Mouse (Mus musculus): Measurements from ENCODE around the gene Rtp4. TPM values are rescaled to one million over a fixed set of nuclear protein-coding genes. Genes with fewer than 3 reads are reported as not detected.

Rtp4 gene
- total RNA-seq (2022) = 1 to 10 TPM in 2 of 4 experiments, under 1 TPM in 2; 0.75 to 1.4 (median 1.1) TPM

DNA sequence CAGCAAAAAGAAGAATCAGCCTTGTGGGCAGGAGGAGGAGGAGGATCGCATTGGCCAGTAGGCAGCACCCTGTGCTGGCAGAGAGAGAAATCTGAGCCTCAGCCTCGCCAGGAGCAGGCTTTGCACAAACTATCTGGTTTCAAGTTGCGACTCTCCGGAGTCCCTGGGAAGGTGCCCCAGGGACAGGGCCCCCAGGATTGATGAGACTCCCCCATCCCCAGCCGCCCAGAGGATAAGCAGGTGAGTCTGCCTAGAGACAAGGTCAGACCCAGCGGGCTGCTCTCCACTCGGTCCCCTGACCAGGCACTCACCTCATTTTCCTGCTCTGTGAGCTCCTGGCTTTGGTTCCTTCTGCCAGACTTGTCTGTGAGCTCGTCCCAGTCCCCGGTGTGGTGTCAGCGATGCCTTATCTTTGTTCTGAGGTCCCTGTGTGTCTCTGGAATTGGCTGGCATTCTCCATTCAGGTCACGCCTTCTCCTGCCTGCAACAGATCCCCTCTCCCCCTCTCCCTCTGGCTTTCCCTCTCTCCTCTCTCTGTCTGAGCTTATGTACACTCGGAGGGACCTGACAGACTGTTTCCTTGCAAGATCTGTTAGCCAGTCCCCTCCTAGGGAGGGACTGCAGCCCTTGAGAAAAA, at the start of gene Rtp4, which contains the start of gene Masp1:
TSS of gene Rtp4 (plus strand) at position 57 of the 637 bp plus-strand sequence.
TSS of gene Masp1 (minus strand) at position 581 of the 637 bp plus-strand sequence.
- peak in 1 of 2 experiments; percentile 62 for DNase-seq (ENCODE audit: low spot score in 2 of 2)

DNA sequence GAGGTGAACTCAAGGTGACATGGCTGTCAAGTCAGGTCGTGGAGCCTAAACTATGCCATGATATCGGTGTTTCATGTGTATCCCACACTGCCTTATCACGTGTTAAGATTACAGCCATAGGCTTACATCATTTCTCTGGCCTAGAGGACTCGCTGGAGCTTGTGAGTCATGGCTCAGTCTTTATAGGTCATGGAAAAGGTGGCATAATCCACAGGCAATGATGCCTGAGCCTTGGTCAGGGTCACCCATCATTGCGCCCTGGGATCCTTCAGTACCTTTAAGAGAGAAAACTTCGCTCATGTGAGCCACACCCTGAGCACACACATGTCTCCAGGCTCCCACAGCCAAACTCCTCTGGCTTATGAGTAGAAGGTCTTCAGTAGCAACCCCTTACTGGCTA, 48.5 kb upstream of the Rtp4 start:
- no peak for DNase-seq (ENCODE audit: low spot score in 2 of 2)

DNA sequence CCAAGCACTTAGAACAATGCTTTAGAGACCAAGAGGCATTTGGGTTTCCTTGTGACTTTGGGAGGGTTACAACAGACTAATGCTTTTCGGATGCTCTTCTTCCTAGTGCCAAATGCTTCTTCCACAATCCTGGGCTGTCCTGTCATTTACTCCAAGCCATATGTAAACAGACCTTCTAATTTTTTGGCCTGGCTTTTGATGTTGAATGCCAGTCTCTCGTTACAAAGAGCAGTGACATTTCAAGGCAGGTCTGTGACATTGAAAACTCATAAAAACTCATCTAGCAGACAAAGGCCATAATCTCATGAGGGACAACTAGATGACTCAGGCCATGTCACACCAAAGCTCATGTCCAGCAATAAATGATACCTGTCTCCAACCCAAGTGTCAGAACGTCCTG, 48.0 kb upstream of the Rtp4 start:
- no peak for DNase-seq (ENCODE audit: low spot score in 2 of 2)

DNA sequence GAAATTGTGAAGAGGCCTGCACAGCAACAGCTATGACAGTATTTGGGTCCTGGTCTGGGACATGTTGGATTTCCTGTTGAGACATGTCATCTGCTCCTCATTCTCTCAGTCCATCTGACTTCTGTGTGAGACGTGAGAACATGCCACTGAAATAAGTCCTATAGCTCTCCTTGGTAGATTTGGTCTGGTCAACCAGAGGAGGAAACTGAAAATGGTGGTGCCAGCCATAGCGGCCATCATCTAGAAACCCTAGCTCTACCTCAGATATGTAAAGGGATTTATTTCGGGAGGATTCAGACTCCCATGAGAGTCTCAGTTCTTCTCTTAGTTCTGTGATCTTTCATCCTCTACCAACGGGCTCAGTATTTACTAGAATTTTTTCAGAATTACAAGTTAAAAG, 44.4 kb upstream of the Rtp4 start:
- no peak for DNase-seq (ENCODE audit: low spot score in 2 of 2)

- no peak for DNase-seq (ENCODE audit: low spot score in 2 of 2)
These were observed 43.5 kb upstream of the Rtp4 start for GRCm38 (mm10) chr16:23476598-23476997.

- no peak for DNase-seq (ENCODE audit: low spot score in 2 of 2)
These were observed 40.1 kb upstream of the Rtp4 start for GRCm38 (mm10) chr16:23479872-23480603.

- DNase-seq (ENCODE audit: low spot score in 2 of 2) = no peak
These were observed 37.9 kb upstream of the Rtp4 start for GRCm38 (mm10) chr16:23482218-23482617.

DNA sequence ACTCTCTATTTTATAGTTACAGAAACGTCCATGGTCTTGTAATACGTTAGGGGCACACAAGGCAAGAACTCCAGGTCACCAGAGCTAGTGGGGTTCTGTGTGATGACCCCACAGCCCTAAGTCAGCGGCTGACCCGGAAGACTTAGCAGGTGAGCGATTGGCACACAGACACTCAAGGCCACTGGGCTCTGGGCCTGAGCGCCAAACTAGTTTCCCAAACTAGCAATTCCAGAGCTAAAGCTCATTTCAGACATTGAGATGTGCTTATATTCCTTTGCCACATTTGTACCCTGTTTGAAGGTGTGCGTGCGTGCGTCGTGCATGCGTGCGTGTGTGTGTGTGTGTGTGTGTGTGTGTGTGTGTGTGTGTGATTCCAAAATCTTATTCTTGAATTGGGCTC, 37.2 kb upstream of the Rtp4 start:
- DNase-seq (ENCODE audit: low spot score in 2 of 2) = no peak

GRCm38 (mm10) chr16:23483292-23483691, 36.8 kb upstream of the Rtp4 start:
- no peak for DNase-seq (ENCODE audit: low spot score in 2 of 2)

DNA sequence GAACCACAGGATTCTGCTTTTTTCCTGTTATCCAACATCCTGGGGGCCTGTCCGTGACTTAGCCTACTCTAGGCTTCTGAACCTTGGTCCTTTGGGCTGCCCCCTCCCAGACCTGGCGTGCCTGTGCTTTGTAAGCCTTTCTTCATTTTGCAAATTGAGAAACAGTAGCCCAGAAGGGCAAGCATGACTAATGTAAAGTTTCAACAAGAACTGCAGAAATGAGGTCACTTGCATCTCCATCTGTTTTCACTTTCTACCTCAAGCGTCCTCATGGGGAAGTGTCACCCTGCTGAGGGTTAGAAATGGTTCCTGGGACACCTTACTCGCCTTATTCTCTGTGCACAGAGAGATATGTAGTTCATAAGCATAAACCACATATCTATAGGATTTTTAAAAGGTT, 27.3 kb upstream of the Rtp4 start:
- DNase-seq (ENCODE audit: low spot score in 2 of 2) = no peak

- no peak for DNase-seq (ENCODE audit: low spot score in 2 of 2)
These were observed 23.7 kb upstream of the Rtp4 start for GRCm38 (mm10) chr16:23496245-23496924.

GRCm38 (mm10) chr16:23497440-23497839, 22.7 kb upstream of the Rtp4 start:
- DNase-seq (ENCODE audit: low spot score in 2 of 2) = no peak

- no peak for DNase-seq (ENCODE audit: low spot score in 2 of 2)
These were observed 22.2 kb upstream of the Rtp4 start for GRCm38 (mm10) chr16:23497881-23498280.

DNA sequence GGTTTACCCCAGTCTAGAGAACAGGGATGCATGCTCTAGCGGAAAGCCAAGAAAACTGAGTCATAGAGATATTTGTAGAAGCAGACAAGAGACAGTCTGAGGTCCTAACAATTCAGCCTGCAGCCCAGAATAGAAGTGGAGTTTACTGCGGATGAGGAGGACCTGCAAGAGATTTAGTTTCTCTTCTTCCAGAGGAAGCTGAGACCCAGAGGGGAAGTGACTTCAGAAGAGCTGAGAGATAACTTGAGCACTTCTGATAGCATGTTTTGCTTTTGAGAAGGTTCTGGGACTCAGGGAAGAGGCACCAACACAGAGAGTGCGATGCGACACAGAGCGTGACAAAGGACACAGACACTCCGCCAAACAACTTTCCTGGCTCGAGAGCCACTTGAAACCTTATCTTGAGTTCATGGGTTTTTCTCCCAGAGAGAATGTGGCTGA, 21.4 kb upstream of the Rtp4 start:
- peak in 1 of 2 experiments; percentile 27 for DNase-seq (ENCODE audit: low spot score in 2 of 2)

- DNase-seq (ENCODE audit: low spot score in 2 of 2) = no peak
These were observed 19.5 kb upstream of the Rtp4 start for GRCm38 (mm10) chr16:23500558-23500957.

GRCm38 (mm10) chr16:23501288-23501687, 18.8 kb upstream of the Rtp4 start:
- DNase-seq (ENCODE audit: low spot score in 2 of 2) = no peak

DNA sequence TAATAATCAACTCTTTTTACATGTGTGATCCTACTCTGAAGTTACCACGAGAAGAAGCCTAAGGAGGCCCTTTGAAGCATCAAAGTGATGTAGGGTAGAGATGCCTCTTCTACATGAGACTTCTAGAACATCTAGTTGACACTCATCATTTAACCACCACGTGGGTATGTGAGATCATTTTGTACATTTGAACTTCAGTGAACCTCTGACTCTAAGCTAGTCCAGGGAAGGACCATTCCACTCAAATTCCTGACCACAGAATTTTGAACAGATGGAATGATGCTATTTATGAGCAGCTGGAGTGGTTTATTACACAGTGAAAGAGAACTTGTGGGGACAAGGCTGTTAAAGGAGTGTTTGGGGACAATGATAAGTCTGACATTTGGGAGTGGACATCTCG, 17.6 kb upstream of the Rtp4 start:
- DNase-seq (ENCODE audit: low spot score in 2 of 2) = no peak

DNA sequence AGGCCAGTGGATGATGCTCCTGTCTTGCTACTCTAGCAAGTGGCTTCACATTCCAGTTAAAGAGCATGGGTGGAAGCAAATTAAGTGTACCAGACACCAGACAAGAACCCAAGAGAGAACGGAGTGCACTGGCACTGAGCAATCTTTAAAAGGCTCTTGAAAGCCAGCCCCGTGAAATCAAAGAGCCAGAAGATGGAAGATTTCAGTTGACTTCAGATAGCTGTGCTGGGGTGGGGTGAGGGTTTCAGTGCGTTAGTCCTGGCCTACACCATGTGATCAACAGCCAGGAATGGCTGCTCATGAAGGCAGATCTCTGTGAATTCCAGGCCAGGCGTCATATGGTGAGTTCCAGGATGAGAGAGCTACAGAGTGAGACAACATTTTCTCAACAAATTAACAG, 16.7 kb upstream of the Rtp4 start:
- no peak for DNase-seq (ENCODE audit: low spot score in 2 of 2)

GRCm38 (mm10) chr16:23504320-23504744, 15.8 kb upstream of the Rtp4 start:
- no peak for DNase-seq (ENCODE audit: low spot score in 2 of 2)

- DNase-seq (ENCODE audit: low spot score in 2 of 2) = no peak
These were observed 14.0 kb upstream of the Rtp4 start for GRCm38 (mm10) chr16:23505904-23506687.

- no peak for DNase-seq (ENCODE audit: low spot score in 2 of 2)
These were observed 8.7 kb upstream of the Rtp4 start for GRCm38 (mm10) chr16:23511166-23511935.

Measured in gastrocnemius, adult 8-10 months (tissue).